Comparison of ENCODE assay signal across 9 mouse cellular contexts in the genomic region with DNA sequence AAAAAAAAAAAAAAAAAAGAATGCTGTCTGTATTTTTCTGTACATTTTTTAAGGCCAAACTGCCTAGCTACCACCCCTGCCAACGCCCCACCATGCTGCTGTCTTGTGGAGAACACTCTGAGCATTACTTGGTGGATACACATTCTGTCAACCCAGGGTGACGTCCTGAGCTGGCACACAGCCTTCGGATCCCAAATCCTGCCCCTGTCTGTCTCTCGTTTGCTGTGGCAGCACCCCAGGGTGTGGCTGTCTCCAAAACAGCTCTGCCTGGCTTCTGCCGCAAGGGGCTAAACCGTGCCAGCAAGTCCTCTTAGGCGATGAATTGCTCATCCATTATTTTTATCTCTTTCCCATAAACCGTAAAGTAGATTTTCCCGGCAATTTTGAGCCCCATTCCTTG. TPM values are rescaled to one million over a fixed set of nuclear protein-coding genes. Genes with fewer than 3 reads are reported as not detected.
DNase-seq lines count a peak whose midpoint lies in the region; ATAC-seq and TF ChIP-seq lines count a peak whose summit lies in the region.
"Had no signal": no experiment of that assay in that cellular context is flagged by ENCODE, and none has a peak within 500 bp of the region (broad histone marks: within the 10 kb centered on the region; RNA-seq: fewer than 3 reads in every experiment).

No protein-coding gene starts in this region.

- no peak overlapping the region for H3K9ac ChIP-seq in heart, embryonic 11.5 days (ENCODE audit: low read depth, low read length)
- no peak overlapping the region for H3K9ac ChIP-seq in ES-E14 (ENCODE audit: insufficient read depth, low read depth, low read length, poor library complexity, severe bottlenecking)
- H3K9ac ChIP-seq in lung, embryonic 16.5 days (ENCODE audit: low read length) = no peak overlapping the region
- H3K9ac ChIP-seq in midbrain, embryonic 14.5 days (replicated peaks; ENCODE audit: low read length) = no peak overlapping the region

- in situ Hi-C loops in ES-E14 (cut with MboI; ENCODE audit: low sequenced_read_pairs in 2 of 2, unreplicated experiment in 2 of 2) = no loop called here

- 66% methylated on average over 9 of the region's 9 CpGs for WGBS in heart, embryonic 11.5 days (ENCODE audit: insufficient replicate concordance)
- 38% methylated on average over 9 of the region's 9 CpGs for WGBS in lung, embryonic 16.5 days
- WGBS in midbrain, embryonic 14.5 days = 81% methylated on average over 9 of the region's 9 CpGs
- 80% methylated on average over 9 of the region's 9 CpGs for WGBS in limb, embryonic 10.5 days

- no peak overlapping the region for H3K4me3 ChIP-seq in heart, embryonic 11.5 days (ENCODE audit: low read depth, low read length)
- H3K4me3 ChIP-seq in ES-E14 (ENCODE audit: insufficient read depth in 1 of 2, low read depth in 1 of 2, low read length in 2 of 2, poor library complexity in 1 of 2, severe bottlenecking in 1 of 2) = no peak overlapping the region
- H3K4me3 ChIP-seq in lung, embryonic 16.5 days (ENCODE audit: low read length) = no peak overlapping the region
- H3K4me3 ChIP-seq in midbrain, embryonic 14.5 days (replicated peaks; ENCODE audit: low read depth, low read length) = no peak overlapping the region
- H3K4me3 ChIP-seq in limb, embryonic 10.5 days = no peak overlapping the region

- H3K27me3 ChIP-seq in heart, embryonic 11.5 days (ENCODE audit: control insufficient read depth, insufficient read depth, low read length) = no peaks in the 10 kb centered on the region
- H3K27me3 ChIP-seq in lung, embryonic 16.5 days (ENCODE audit: control insufficient read depth, insufficient read depth, low read depth, low read length) = no peaks in the 10 kb centered on the region
- no peaks in the 10 kb centered on the region for H3K27me3 ChIP-seq in midbrain, embryonic 14.5 days (ENCODE audit: control insufficient read depth, insufficient read depth, low read length)
- H3K27me3 ChIP-seq in limb, embryonic 10.5 days (ENCODE audit: low read depth, poor library complexity, severe bottlenecking) = peaks cover 5% of the 10 kb centered on the region; the same call in 1 of the 2 replicates

- no peak overlapping the region for H3K27ac ChIP-seq in heart, embryonic 11.5 days (ENCODE audit: low read depth, low read length)
- H3K27ac ChIP-seq in ES-E14 (ENCODE audit: insufficient read depth, low read depth, low read length, poor library complexity, severe bottlenecking) = no peak overlapping the region
- no peak overlapping the region for H3K27ac ChIP-seq in lung, embryonic 16.5 days (ENCODE audit: low read length)
- no peak overlapping the region for H3K27ac ChIP-seq in midbrain, embryonic 14.5 days (replicated peaks; ENCODE audit: low read depth, low read length)
- H3K27ac ChIP-seq in limb, embryonic 10.5 days = no peak overlapping the region

- ATAC-seq in heart, embryonic 11.5 days (replicated peaks; ENCODE audit: insufficient number of reproducible peaks, low FRiP score, low TSS enrichment) = no peak
- ATAC-seq in lung, embryonic 16.5 days (ENCODE audit: low read depth) = 0 out of 2 replicates have a peak, but pooled peaks have one; percentile 23
- ATAC-seq in midbrain, embryonic 14.5 days (ENCODE audit: low FRiP score, low TSS enrichment) = no peak

- H3K36me3 ChIP-seq in heart, embryonic 11.5 days (ENCODE audit: control insufficient read depth, insufficient read depth, low read length) = no peaks in the 10 kb centered on the region
- no peaks in the 10 kb centered on the region for H3K36me3 ChIP-seq in ES-E14 (ENCODE audit: control insufficient read depth, insufficient read depth, low read length, poor library complexity, severe bottlenecking)
- no peaks in the 10 kb centered on the region for H3K36me3 ChIP-seq in lung, embryonic 16.5 days (ENCODE audit: control insufficient read depth, insufficient read depth, low read length)
- H3K36me3 ChIP-seq in midbrain, embryonic 14.5 days (ENCODE audit: control insufficient read depth, insufficient read depth, low read length) = peaks cover 3% of the 10 kb centered on the region; the same call in 1 of the 2 replicates
- no peaks in the 10 kb centered on the region for H3K36me3 ChIP-seq in limb, embryonic 10.5 days

- intact Hi-C loops in gastrocnemius, postnatal 14 days (cut with DNase I; ENCODE audit: low total_unique reads) = loop anchor here (10.0 kb wide), 1 partner anchor 498 kb away; no protein-coding TSS in a partner anchor

- DNase-seq in heart, adult 11 months = peak; percentile 97
- DNase-seq in ES-E14 (ENCODE audit: low read depth, low spot score) (no peak), liver (no peak)
- peak; percentile 64 for DNase-seq in gastrocnemius, postnatal 14 days
- DNase-seq in midbrain, embryonic 14.5 days = no peak
- DNase-seq in limb, embryonic 10.5 days (ENCODE audit: low spot score) = no peak

- H3K4me1 ChIP-seq in heart, embryonic 11.5 days (ENCODE audit: control insufficient read depth, insufficient read depth, low read length) = peaks cover 7% of the 10 kb centered on the region; the same call in 1 of the 2 replicates
- no peaks in the 10 kb centered on the region for H3K4me1 ChIP-seq in ES-E14 (ENCODE audit: control insufficient read depth in 2 of 2, insufficient read depth in 2 of 2, low read length in 2 of 2, poor library complexity in 1 of 2)
- H3K4me1 ChIP-seq in lung, embryonic 16.5 days (replicated peaks; ENCODE audit: control insufficient read depth, insufficient read depth, low read length) = peaks cover 16% of the 10 kb centered on the region
- no peaks in the 10 kb centered on the region for H3K4me1 ChIP-seq in midbrain, embryonic 14.5 days (ENCODE audit: control insufficient read depth, insufficient read depth, low read length)
- peaks cover 8% of the 10 kb centered on the region; the same call in 1 of the 2 replicates for H3K4me1 ChIP-seq in limb, embryonic 10.5 days

- no peak overlapping the region for H3K4me2 ChIP-seq in heart, embryonic 11.5 days
- peak overlapping the region; percentile 60 for H3K4me2 ChIP-seq in lung, embryonic 16.5 days (ENCODE audit: low read depth, low read length)
- H3K4me2 ChIP-seq in midbrain, embryonic 14.5 days (ENCODE audit: low read length) = no peak overlapping the region

- no peaks in the 10 kb centered on the region for H3K9me3 ChIP-seq in heart, embryonic 11.5 days (replicated peaks; ENCODE audit: control insufficient read depth, low read length)
- no peaks in the 10 kb centered on the region for H3K9me3 ChIP-seq in ES-E14 (ENCODE audit: control insufficient read depth, insufficient read depth, low read depth, low read length)
- H3K9me3 ChIP-seq in lung, embryonic 16.5 days (ENCODE audit: control insufficient read depth, low read length) = no peaks in the 10 kb centered on the region; the same call in 1 of the 2 replicates
- no peaks in the 10 kb centered on the region for H3K9me3 ChIP-seq in midbrain, embryonic 14.5 days (ENCODE audit: control insufficient read depth, low read length)
- no peaks in the 10 kb centered on the region for H3K9me3 ChIP-seq in limb, embryonic 10.5 days (replicated peaks)

TF ChIP-seq in ES-E14, 5 proteins besides CTCF, POLR2A, EP300 and RAD21:
- TF ChIP-seq ZC3H11A (IDR thresholded peaks at IDR 0.05; ENCODE audit: borderline replicate concordance, low read depth, low read length) (no peak), HCFC1 (IDR thresholded peaks at IDR 0.05; ENCODE audit: borderline replicate concordance, insufficient read depth, low read length) (no peak), ZNF384 (IDR thresholded peaks at IDR 0.05; ENCODE audit: low read depth, low read length) (peak; percentile 54; the same call in 1 of the 2 replicates)
TF ChIP-seq in ES-E14: peak in this region for 1.

RNA-seq across cellular contexts. Expression of gene Larp6, which starts 29.7 kb away (rescaled TPM):
- 0.40 and 0.92 TPM in 2 replicates for polyA plus RNA-seq in heart, embryonic 11.5 days (2014; fragmentation: Nextera tagmentation; extraction: Ambion mirVana)
- total RNA-seq in ES-E14 (2012; rRNA removed) = 0.16 and 0.62 TPM in 2 replicates
- total RNA-seq in gastrocnemius, postnatal 14 days (2021) = 1 to 10 TPM; 1.6 TPM
- 1.2 and 1.3 TPM in 2 replicates for polyA plus RNA-seq in lung, embryonic 16.5 days (2015; fragmentation: Nextera tagmentation; extraction: Ambion mirVana)
- polyA plus RNA-seq in midbrain, embryonic 14.5 days (2014; fragmentation: Nextera tagmentation; extraction: Ambion mirVana) = 13.7 and 15.6 TPM in 2 replicates
- polyA plus RNA-seq in limb, embryonic 10.5 days (2016; fragmentation: Nextera tagmentation; extraction: Ambion mirVana) = 0.33 and 1.0 TPM in 2 replicates
- total RNA-seq: neutrophil, adult 5-6 weeks had no signal

RNA-seq across cellular contexts. Expression of gene Uaca, which starts 51.8 kb away (rescaled TPM):
- polyA plus RNA-seq in heart, embryonic 11.5 days (2014; fragmentation: Nextera tagmentation; extraction: Ambion mirVana) = 19.2 and 26.8 TPM in 2 replicates
- total RNA-seq in ES-E14 (2012; rRNA removed) = 21.7 and 22.1 TPM in 2 replicates
- 10 to 100 TPM; 70.3 to 78.1 TPM for total RNA-seq in gastrocnemius, postnatal 14 days (2021)
- polyA plus RNA-seq in lung, embryonic 16.5 days (2015; fragmentation: Nextera tagmentation; extraction: Ambion mirVana) = 30.9 and 33.3 TPM in 2 replicates
- 5.3 and 13.8 TPM in 2 replicates for polyA plus RNA-seq in midbrain, embryonic 14.5 days (2014; fragmentation: Nextera tagmentation; extraction: Ambion mirVana)
- polyA plus RNA-seq in limb, embryonic 10.5 days (2016; fragmentation: Nextera tagmentation; extraction: Ambion mirVana) = 23.3 and 27.9 TPM in 2 replicates

RNA-seq across cellular contexts. Expression of gene Lrrc49, which starts 54.6 kb away (rescaled TPM):
- polyA plus RNA-seq in heart, embryonic 11.5 days (2014; fragmentation: Nextera tagmentation; extraction: Ambion mirVana) = 9.3 and 10.3 TPM in 2 replicates
- total RNA-seq in ES-E14 (2012; rRNA removed) = 3.4 and 3.7 TPM in 2 replicates
- total RNA-seq in gastrocnemius, postnatal 14 days (2021) = 1 to 10 TPM; 3.4 to 3.5 TPM
- 16.3 and 16.5 TPM in 2 replicates for polyA plus RNA-seq in lung, embryonic 16.5 days (2015; fragmentation: Nextera tagmentation; extraction: Ambion mirVana)
- 74.3 and 90.8 TPM in 2 replicates for polyA plus RNA-seq in midbrain, embryonic 14.5 days (2014; fragmentation: Nextera tagmentation; extraction: Ambion mirVana)
- polyA plus RNA-seq in limb, embryonic 10.5 days (2016; fragmentation: Nextera tagmentation; extraction: Ambion mirVana) = 20.9 and 21.7 TPM in 2 replicates

Comparison
In these comparisons a context has a peak if more than half of its experiments do, and no peak if none do; other contexts are left out.
1. DNase-seq: peak in heart, adult 11 months (single experiment) and gastrocnemius, postnatal 14 days (single experiment); none in ES-E14 (single experiment), midbrain, embryonic 14.5 days (single experiment), liver (single experiment) and limb, embryonic 10.5 days (single experiment).